Mouse (Mus musculus) forebrain, embryonic 16.5 days (tissue): ENCODE measurements around the gene Gps2. TPM values are rescaled to one million over a fixed set of nuclear protein-coding genes. Genes with fewer than 3 reads are reported as not detected.
"Not testable (repeated sequence)": the region's sequence is repeated elsewhere in the genome, so short reads cannot be mapped to it uniquely, and the experiment has no call there.

ENCODE experiments used
- ATAC-seq: fragments of 200-750 bp; cut with Nextera tagmentation; 2 replicates; pipeline ENCODE4 v1.8.0; 2017; ENCODE audit warnings: mild to moderate bottlenecking, moderate library complexity
- H3K27ac ChIP-seq: fragments of 300-500 bp; sonication (generic); 2 replicates; pipeline ENCODE4 v1.5.1; 2014; ENCODE audit warnings: low read length, control low read depth
- H3K27me3 ChIP-seq: fragments of 300-500 bp; sonication (generic); replicated peaks from 2 replicates; pipeline ENCODE4 v1.6.1; 2014; ENCODE audit warnings: low read length; ENCODE audit not compliant: control insufficient read depth, insufficient read depth
- H3K36me3 ChIP-seq: fragments of 300-500 bp; sonication (generic); 2 replicates; pipeline ENCODE4 v1.6.1; 2014; ENCODE audit not compliant: control insufficient read depth, insufficient read depth
- H3K4me1 ChIP-seq: fragments of 300-500 bp; sonication (generic); replicated peaks from 2 replicates; pipeline ENCODE4 v1.6.1; 2014; ENCODE audit warnings: low read length; ENCODE audit not compliant: control insufficient read depth, insufficient read depth
- H3K4me2 ChIP-seq: fragments of 300-500 bp; sonication (generic); 2 replicates; pipeline ENCODE4 v1.6.1; 2014; ENCODE audit warnings: mild to moderate bottlenecking, low read length, control low read depth
- H3K4me3 ChIP-seq: fragments of 300-500 bp; sonication (generic); replicated peaks from 2 replicates; pipeline ENCODE4 v1.5.1; 2014; ENCODE audit warnings: mild to moderate bottlenecking, low read length, control low read depth
- H3K9ac ChIP-seq: fragments of 300-500 bp; sonication (generic); replicated peaks from 2 replicates; pipeline ENCODE4 v1.6.1; 2014; ENCODE audit warnings: low read depth, low read length, control low read depth
- H3K9me3 ChIP-seq: fragments of 300-500 bp; sonication (generic); 2 replicates; pipeline ENCODE4 v1.6.1; 2016; ENCODE audit warnings: low read length; ENCODE audit not compliant: control insufficient read depth
- WGBS: fragments of 180-500 bp; shearing (Covaris S2); extraction: QIAGEN DNeasy Blood & Tissue Kit; methylation state at CpG from one replicate; pipeline ENCODE4 v1.1.7; 2014; 5-methylcytosine and 5-hydroxymethylcytosine counted together
- polyA plus RNA-seq: library from polyadenylated mRNA; unstranded; fragments of >200 nt; fragmentation: Nextera tagmentation; extraction: Ambion mirVana; gene quantifications from 2 replicates; pipeline ENCODE4 v1.2.1, GENCODE M21; 2015

The Gps2 gene
- polyA plus RNA-seq, 1 experiment from 2014 or later: 91.8 TPM

DNA sequence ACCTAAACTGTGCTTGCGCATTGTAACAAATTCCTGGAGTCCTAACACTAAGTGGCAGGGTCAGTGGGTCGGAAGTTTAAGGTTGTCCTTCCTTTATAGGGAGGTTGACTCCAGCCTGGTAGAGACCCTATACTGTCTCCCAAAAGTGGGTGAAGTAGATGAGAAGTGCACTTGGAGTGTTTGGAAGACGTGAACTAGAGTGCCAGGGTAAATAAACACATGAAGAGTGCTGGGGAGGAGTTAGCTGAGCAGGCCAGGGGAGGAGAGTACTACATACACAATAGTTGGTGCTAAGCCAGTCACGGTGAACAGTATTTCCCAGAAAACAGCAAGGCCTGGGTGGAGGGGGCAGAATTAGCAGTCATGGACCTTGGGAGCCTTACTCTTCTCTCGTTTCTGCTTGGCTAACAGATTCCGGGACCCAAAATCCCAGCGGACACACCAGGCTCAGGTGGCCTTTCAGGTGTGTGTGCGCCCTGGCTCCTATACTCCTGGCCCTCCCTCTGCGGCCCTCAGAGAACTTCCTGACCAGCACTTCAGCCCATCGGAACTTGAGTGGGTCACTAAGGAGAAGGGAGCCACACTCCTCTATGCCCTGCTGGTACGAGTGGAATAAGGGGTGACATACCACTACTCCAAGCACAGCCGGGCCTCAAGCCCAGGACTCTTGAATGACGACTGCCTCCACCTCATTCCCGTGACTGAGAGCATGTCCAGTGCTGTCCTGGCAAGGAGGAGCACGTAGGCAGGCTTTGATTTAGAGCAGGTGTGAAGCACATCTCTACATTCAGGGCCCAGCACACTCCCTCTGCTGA is 765 bp upstream of the Gps2 start:
- WGBS: 78% methylated on average over 15 of the region's 15 CpGs
- H3K9me3 ChIP-seq: no peaks in the 10 kb centered on the region
- peaks cover 58% of the 10 kb centered on the region for H3K36me3 ChIP-seq
- H3K4me3 ChIP-seq: peak overlapping the region; percentile 76
- no peak overlapping the region; the same call in 1 of the 2 replicates for H3K9ac ChIP-seq
- H3K27ac ChIP-seq: no peak overlapping the region
- H3K4me2 ChIP-seq: peak overlapping the region; percentile 90
- peaks cover 21% of the 10 kb centered on the region for H3K4me1 ChIP-seq
- ATAC-seq: peak; percentile 13; the same call in 1 of the 2 replicates
- H3K27me3 ChIP-seq: no peaks in the 10 kb centered on the region

DNA sequence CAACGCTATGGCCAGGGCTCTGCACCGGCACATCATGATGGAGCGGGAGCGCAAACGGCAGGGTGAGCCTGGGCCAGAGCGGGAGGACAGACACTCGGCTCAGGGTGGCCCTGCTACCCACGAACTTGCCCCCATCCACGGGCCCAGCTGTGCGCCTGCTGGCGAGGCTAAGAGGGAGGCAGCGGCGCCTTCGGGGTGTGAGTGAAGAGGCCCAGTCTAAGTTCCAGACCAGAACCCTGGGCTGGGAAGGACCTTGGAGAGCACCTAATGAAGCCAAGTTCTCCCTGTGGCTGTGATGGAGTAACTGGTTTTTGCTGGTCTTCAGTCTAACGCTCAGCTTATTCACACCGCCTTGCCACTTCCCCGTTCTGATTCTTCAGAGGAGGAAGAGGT is 680 bp downstream of the Gps2 start:
- peak overlapping the region; percentile 76 for H3K4me3 ChIP-seq
- H3K36me3 ChIP-seq: peaks cover 55% of the 10 kb centered on the region
- WGBS: 3% methylated on average over 17 of the region's 17 CpGs
- H3K27me3 ChIP-seq: no peaks in the 10 kb centered on the region
- H3K4me1 ChIP-seq: peaks cover 26% of the 10 kb centered on the region
- H3K27ac ChIP-seq: peak overlapping the region; percentile 79; the same call in 1 of the 2 replicates
- no peaks in the 10 kb centered on the region for H3K9me3 ChIP-seq
- peak overlapping the region; percentile 90 for H3K4me2 ChIP-seq
- no peak for ATAC-seq
- peak overlapping the region; percentile 82 for H3K9ac ChIP-seq

DNA sequence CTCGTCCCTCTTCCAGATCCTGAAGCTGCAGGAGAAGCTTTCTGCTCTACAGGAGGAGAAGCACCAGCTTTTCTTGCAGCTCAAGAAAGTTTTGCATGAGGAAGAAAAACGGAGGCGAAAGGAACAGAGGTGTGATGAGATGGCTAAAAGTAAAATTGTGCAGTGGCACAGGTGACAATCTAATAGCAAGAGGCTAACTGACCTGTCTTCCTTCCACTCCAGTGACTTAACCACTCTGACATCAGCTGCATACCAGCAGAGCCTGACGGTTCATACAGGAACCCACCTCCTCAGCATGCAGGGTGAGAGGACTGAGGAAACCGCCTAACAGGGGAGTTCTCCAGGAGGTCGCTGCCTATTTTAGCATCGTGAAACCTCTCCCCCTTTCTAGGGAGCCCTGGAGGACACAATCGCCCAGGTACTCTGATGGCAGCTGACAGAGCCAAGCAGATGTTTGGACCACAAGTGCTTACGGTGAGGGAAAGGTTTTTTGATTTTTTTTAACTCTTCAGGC is 1.3 kb downstream of the Gps2 start:
- 39% methylated on average over 9 of the region's 9 CpGs for WGBS
- H3K4me1 ChIP-seq: peaks cover 32% of the 10 kb centered on the region
- H3K4me2 ChIP-seq: peak overlapping the region; percentile 90
- no peak overlapping the region for H3K27ac ChIP-seq
- H3K27me3 ChIP-seq: no peaks in the 10 kb centered on the region
- no peak overlapping the region for H3K9ac ChIP-seq
- H3K4me3 ChIP-seq: peak overlapping the region; percentile 76
- H3K9me3 ChIP-seq: no peaks in the 10 kb centered on the region
- H3K36me3 ChIP-seq: peaks cover 51% of the 10 kb centered on the region
- no peak for ATAC-seq

DNA sequence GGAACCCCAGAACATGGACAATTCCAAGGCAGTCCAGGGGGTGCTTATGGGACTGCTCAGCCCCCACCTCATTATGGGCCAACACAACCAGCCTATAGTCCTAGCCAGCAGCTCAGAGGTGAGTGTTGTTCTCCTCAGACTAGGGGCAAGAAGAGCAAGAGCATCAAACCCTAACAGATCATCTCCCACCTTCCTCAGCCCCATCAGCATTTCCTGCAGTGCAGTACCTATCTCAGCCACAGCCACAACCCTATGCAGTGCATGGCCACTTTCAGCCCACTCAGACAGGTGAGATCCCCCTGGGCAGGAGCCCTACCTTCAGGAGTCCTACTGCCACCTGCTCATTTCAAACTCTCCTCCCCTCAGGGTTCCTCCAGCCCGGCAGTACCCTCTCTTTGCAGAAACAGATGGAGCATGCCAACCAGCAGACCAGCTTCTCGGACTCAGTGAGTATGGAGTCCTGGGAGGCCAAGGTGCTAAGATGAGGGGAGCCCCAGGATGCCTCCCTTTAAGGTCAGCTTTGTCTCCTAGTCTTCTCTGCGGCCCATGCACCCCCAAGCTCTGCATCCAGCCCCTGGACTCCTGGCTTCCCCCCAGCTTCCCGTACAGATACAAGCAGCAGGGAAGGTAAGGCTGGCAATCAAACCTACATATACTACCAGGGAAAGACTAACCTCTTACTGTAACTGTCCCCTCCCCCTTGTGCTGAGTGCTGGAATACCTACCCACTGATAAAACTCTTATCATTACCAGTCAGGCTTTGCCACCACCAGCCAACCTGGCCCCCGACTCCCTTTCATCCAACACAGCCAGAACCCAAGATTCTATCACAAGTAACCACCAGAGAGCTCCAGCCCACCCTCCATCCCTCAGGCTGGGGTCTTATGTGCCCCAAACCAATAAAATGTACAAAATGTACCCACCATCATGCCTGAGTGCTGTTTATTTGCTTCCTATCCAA is 2.3 kb downstream of the Gps2 start:
- no peak overlapping the region for H3K4me2 ChIP-seq
- 64% methylated on average over 5 of the region's 5 CpGs for WGBS
- no peaks in the 10 kb centered on the region for H3K27me3 ChIP-seq
- no peak overlapping the region for H3K9ac ChIP-seq
- H3K9me3 ChIP-seq: no peaks in the 10 kb centered on the region
- H3K36me3 ChIP-seq: peaks cover 41% of the 10 kb centered on the region
- no peak for ATAC-seq
- H3K27ac ChIP-seq: no peak overlapping the region
- no peak overlapping the region for H3K4me3 ChIP-seq
- peaks cover 36% of the 10 kb centered on the region for H3K4me1 ChIP-seq

DNA sequence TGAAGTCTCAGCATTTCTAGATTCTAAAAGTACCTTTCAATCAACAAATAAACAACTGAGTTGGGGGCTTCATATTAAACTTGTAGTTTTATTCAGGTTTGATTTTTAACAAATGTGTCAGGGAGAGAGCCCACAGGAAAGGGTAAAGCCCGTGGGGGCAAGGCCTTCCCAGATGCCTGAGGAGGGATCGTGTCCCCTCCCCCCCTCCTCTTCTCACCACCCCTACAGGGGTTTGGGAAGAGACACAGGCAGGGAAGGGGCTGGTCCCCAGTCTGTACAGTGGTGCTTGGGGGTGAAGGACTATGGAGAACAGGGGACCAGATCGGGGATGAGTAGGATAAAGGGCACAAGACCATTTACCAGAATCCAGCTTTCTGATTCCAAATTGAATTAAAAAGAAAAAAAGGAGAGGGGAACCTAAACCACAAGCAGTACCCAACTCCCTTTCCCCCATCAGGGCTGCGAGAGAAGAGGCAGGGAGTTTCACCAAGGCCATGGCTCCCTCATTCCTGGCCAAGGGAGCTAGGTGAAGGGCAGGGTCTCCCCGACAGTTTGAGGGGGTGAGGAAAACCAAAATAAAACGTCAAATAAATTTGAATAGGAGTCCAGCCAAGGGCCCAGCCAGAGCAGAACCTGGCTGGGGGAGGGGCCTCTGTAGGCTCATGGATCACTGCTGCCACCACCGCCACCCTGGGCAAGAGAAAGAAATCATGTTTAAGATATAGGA is 3.1 kb downstream of the Gps2 start:
- not testable (repeated sequence) for H3K27me3 ChIP-seq, H3K9ac ChIP-seq, H3K4me2 ChIP-seq, H3K4me3 ChIP-seq, H3K27ac ChIP-seq, ATAC-seq, H3K9me3 ChIP-seq
- 62% methylated on average over 7 of the region's 7 CpGs for WGBS
- peaks cover 33% of the 10 kb centered on the region for H3K36me3 ChIP-seq
- peaks cover 36% of the 10 kb centered on the region for H3K4me1 ChIP-seq

DNA sequence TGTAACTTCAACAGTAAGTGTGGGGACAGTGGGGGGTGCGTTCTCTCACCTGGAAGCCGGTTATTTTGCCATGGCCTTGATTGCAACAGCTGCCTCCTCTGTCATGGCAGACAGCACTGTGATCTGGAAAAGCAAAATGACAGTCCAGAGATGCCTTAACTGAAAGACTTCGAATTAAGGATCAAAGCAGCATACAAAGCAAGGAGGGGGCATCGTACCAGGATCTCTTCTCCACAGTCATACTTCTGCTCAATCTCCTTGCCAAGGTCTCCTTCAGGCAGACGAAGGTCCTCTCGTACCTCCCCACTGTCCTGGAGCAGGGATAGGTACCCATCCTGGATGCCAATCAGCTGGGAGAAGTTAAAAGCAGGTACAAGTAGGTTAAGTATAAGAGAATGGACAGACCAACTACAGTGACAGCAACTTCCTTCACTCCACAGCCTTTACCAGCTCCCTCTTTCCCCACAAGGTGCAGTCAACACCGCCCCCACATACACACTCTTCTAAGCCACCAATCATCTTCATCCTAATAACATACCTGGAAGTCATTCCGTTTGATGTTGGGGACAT is 3.8 kb downstream of the Gps2 start:
- Histone ChIP-seq H3K4me1 (peaks cover 40% of the 10 kb centered on the region), H3K27me3 (no peaks in the 10 kb centered on the region), H3K4me3 (no peak overlapping the region), H3K27ac (no peak overlapping the region), H3K4me2 (no peak overlapping the region), H3K36me3 (peaks cover 27% of the 10 kb centered on the region), H3K9ac (no peak overlapping the region), H3K9me3 (no peaks in the 10 kb centered on the region)
- no peak for ATAC-seq
- WGBS: 88% methylated on average over 8 of the region's 8 CpGs

DNA sequence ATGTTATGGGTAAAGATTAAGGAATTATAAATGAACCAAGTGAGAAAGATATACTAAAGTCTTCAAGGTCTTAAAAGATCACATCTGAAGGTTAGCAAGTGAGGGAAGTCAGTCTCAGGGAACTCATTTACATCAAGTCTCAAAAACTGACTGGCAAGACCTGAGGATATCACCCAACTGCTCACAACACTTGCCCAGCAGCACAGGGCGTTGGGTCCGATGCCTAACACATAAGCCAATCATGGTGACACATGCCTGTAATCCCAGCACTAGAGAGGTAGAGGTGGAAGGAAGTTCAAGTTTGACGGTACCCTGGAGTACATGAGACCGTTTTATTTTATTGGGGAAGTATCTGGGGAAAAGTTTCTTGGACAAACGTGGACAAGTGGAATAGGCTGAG is 4.4 kb downstream of the Gps2 start:
- no peak overlapping the region for H3K4me3 ChIP-seq
- H3K27ac ChIP-seq: no peak overlapping the region
- ATAC-seq: no peak
- H3K9me3 ChIP-seq: no peaks in the 10 kb centered on the region
- whole genome bisulfite sequencing: 88% methylated on average over 5 of the region's 5 CpGs
- no peak overlapping the region for H3K9ac ChIP-seq
- peaks cover 25% of the 10 kb centered on the region for H3K36me3 ChIP-seq
- H3K4me1 ChIP-seq: peaks cover 40% of the 10 kb centered on the region
- H3K27me3 ChIP-seq: no peaks in the 10 kb centered on the region
- no peak overlapping the region for H3K4me2 ChIP-seq

DNA sequence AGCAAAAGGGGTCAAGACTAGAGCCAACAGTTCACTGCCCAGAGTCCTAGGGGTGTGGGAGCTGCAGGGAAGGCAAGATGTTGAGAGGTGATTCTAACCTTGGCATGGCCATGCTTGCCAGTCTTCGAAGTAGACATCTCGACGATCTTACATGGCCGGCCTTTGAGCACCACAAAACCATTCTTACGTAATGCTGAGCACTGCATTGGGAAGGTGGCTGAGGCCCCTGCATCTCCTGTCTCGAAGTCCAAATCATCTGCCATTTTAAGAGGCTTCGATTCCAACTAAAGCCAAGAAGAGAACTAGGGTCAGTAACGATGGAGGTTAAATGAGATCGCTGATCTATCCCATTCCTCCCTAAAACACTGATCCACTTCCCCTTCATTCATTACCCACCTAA is 5.4 kb downstream of the Gps2 start:
- Histone ChIP-seq H3K9ac (0 out of 2 replicates have a peak overlapping the region, but pooled peaks have one; percentile 28), H3K27ac (no peak overlapping the region), H3K36me3 (peaks cover 25% of the 10 kb centered on the region), H3K27me3 (no peaks in the 10 kb centered on the region), H3K9me3 (no peaks in the 10 kb centered on the region), H3K4me3 (peak overlapping the region; percentile 87), H3K4me2 (peak overlapping the region; percentile 97), H3K4me1 (peaks cover 34% of the 10 kb centered on the region)
- WGBS: 85% methylated on average over 9 of the region's 9 CpGs
- ATAC-seq: no peak
